Mouse (Mus musculus): Measurements from ENCODE around the gene Celf1.

DNA sequence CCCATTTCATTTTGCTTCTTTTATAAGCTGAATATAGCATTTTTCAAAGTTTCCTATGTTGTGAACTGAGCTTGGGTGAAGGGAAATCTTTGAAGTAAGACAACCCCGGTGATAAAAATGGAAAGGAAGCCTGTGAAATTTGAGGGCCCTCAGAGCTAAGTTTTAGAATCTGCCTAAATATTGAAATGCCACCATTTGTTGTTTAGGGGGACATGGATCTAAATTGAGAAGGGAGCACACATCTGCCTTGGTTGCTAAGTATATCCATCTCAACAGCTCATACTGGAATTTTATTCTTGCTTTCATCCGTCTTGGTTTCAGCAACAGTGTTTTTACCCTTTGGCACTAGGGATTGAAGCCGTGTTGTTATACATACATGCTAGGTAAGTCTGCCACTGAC, 45.9 kb downstream of the Celf1 start:
- TF ChIP-seq CTCF (IDR thresholded peaks at IDR 0.05; ENCODE audit: low read depth, low read length) = no peak
- TF ChIP-seq POLR2A (IDR thresholded peaks at IDR 0.05; ENCODE audit: borderline replicate concordance, low read depth, low read length) = no peak

All from bone marrow macrophage, adult 2 months (primary cell).